Mouse (Mus musculus) brown adipose tissue, adult 24 weeks (tissue): ENCODE measurements at regions not wholly inside any gene's neighbourhood (a gene's known extent, or its start where the extent isn't known, plus 50 kb on each side); places are given as distances from the start of the nearest gene placed in this dataset.
A peak's percentile ranks its signal among the peaks of the same experiment; 100 is the strongest.

Experiments
- H3K27ac ChIP-seq: fragments of 200-500 bp; replicated peaks from 2 replicates; pipeline ENCODE4 v1.5.1; 2012; ENCODE audit warnings: low read depth, mild to moderate bottlenecking, low read length
- H3K4me1 ChIP-seq: fragments of 200-500 bp; 2 replicates; pipeline ENCODE4 v1.6.1; 2012; ENCODE audit warnings: low read length, mixed read lengths; ENCODE audit not compliant: control insufficient read depth, insufficient read depth, insufficient read length
- H3K4me3 ChIP-seq: fragments of 200-500 bp; 2 replicates; pipeline ENCODE4 v1.5.1; 2012; ENCODE audit warnings: low read depth, mild to moderate bottlenecking, low read length, moderate library complexity; ENCODE audit not compliant: insufficient read depth

DNA sequence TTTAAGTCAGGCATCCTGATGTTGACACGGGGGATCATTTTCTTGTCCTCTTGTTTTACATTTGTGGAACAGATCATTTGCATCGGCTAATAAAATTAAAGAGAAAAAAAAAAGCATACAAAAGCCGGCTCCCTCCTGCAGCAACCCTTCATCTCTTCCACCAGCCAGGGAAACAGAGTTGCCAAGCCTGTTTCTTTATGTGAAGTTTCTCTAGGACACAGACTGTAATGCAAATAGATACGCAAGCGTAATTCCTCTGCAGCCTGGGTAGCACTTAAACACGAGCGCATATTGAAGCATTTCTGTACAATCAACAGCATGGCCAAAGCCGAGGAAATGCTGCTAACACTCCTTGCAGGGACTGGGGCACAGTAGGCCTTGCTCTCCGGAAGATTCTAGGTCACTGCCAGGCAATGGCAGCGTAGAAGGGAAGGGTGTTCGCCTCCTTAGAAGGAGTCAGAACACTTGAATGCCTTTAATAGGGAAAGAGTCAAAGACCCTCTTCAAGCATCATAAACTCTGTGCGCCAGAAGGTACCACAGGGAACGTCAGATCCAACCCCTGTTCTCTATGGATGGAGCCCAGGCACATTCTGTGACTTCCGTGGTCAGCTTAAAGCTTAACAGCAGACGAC is 425.3 kb upstream of the Smim15 start:
- Histone ChIP-seq H3K4me3 (no peak overlapping the region), H3K4me1 (no peaks in the 10 kb centered on the region), H3K27ac (no peak overlapping the region)

DNA sequence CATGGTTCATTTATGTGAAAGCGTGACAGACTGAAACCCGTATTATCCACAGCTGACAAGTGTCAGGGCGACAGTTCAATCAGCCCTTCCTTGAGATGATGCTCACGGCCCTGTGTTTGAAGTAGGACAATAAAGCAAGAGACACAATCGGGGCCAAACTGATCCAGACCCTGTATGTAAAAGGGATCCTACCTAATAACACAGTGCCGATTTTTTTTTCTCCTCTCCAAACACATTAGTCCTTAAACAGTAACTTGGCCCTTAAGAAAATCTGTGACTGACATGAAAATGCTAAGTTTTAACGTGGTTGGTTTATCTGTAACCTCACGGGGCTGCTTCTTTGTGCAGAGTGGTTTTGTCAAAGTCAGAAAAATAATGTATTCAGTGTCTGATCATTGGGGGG is 425.9 kb upstream of the Smim15 start:
- no peak overlapping the region for H3K4me3 ChIP-seq
- H3K4me1 ChIP-seq = no peaks in the 10 kb centered on the region
- H3K27ac ChIP-seq = no peak overlapping the region

DNA sequence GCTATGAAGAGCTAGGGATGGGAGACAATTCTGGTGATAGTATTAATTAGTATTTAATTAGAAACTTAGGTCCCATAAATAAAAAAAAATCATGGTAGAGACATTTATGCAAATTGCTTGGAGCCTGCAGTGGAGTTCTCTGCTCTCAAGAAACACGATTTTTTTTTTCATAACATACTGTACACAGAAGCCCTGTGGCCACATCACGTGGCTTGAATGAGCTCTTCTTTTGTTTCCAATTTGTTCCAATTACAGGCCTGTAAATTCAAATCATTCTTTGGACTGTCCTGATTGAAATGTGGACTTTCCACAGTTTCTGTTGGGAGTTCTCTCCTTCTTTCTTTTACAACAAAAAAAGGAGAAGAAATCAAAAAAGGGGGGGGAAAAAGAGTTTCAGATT is 426.7 kb upstream of the Smim15 start:
- no peaks in the 10 kb centered on the region for H3K4me1 ChIP-seq
- no peak overlapping the region for H3K27ac ChIP-seq
- no peak overlapping the region for H3K4me3 ChIP-seq

DNA sequence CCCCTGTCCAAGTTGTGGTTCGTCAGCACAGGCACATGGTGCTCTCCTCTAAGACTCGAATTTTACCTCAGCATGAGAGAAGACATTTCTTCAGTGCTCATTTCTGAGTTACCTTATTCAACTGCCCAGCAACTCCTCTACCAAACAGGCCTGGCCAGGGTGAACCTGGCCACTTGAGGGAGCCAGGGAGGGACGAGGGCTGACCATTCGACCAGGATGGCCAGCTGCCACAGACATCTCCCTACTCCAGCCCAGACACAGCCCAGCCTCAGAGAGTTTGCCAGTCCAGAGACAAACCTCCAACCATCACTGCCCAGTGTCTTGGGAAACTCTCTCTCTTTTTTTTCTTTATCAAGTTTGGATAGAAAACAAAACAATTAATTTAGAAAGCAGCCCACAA is 427.5 kb upstream of the Smim15 start:
- H3K4me1 ChIP-seq = no peaks in the 10 kb centered on the region
- H3K4me3 ChIP-seq = no peak overlapping the region
- no peak overlapping the region for H3K27ac ChIP-seq

DNA sequence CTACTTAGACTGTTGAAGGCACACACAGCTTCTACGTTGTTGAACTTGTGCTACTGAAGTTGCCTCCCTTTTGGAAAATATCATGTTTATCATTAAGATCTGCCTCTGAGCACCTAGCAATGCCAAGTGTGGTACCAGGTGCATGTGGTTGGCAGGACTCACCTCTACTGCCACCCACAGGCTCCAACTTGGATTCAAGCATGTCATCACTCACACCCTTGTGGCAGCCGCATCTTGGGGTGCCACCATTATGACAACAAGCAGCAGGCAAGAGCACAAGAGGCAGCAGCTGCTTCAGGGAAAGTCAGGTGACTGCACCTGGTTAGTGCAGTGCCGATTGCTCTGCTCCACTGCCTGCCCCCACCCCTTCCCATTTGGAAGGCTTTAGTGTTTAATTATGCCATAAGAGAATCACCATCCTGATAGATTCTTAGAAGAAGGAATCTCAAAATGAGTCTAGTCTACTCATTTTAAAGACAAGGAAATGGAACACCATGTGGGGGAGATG is 435.2 kb upstream of the Smim15 start:
- H3K4me1 ChIP-seq = no peaks in the 10 kb centered on the region; the same call in 1 of the 2 replicates
- no peak overlapping the region for H3K27ac ChIP-seq
- no peak overlapping the region for H3K4me3 ChIP-seq

DNA sequence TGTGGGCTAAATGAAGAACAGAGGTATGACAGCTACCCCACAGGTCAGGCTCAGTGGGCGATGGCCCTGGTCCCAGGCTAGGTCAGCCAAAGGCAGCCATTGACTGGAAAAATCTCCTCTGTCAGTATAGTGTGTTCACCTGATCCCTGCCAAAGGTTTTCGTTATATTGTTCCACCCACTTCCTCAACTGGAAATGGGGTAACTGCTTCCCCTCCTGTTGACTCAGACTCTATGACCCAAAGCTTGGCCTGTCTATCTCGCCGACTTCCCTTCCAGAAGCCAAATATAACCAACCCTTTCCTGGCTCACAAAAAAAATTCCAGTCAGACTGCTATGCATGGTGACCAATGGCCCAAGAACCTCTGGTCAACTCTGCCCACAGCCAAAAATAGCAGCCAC is 437.0 kb upstream of the Smim15 start:
- peak overlapping the region; percentile 84 for H3K27ac ChIP-seq
- H3K4me1 ChIP-seq = peaks cover 3% of the 10 kb centered on the region; the same call in 1 of the 2 replicates
- H3K4me3 ChIP-seq = no peak overlapping the region

DNA sequence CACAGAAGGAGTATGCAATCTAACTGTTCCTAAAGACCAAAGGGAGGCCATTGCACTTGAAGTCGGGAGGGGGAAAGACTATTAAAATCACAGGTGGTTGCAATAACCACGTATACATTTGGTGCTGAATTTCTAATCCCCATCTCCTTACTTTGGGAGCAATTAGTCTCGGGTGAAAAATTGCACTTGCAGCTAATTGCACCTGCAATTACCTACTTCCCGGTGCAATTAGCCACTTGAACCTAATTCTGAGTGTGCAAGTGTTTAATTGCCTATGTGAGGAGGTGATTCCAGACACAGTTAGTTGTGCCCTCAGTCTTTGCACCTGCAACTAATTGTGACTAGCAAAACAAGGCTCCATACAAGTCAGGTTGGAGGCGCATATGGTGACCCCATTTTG is 442.1 kb upstream of the Smim15 start:
- peaks cover 6% of the 10 kb centered on the region; the same call in 1 of the 2 replicates for H3K4me1 ChIP-seq
- H3K27ac ChIP-seq = no peak overlapping the region
- H3K4me3 ChIP-seq = no peak overlapping the region

DNA sequence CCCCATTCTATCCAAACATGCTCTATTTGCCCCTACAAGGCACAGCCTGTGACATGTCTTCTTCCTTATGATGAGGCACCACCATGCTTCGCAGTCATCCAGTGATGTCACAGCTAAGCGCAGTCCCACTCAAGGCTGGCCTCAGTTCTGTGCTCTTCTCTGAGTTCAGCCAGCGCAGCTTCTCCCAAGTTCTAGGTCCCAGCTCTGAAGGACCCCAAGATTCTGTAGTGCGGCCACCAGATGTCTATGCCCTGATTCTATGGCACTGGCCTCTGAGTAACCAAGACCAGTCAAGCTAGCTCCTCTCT is 443.2 kb upstream of the Smim15 start:
- Histone ChIP-seq H3K4me3 (no peak overlapping the region), H3K4me1 (peaks cover 6% of the 10 kb centered on the region; the same call in 1 of the 2 replicates), H3K27ac (no peak overlapping the region)

DNA sequence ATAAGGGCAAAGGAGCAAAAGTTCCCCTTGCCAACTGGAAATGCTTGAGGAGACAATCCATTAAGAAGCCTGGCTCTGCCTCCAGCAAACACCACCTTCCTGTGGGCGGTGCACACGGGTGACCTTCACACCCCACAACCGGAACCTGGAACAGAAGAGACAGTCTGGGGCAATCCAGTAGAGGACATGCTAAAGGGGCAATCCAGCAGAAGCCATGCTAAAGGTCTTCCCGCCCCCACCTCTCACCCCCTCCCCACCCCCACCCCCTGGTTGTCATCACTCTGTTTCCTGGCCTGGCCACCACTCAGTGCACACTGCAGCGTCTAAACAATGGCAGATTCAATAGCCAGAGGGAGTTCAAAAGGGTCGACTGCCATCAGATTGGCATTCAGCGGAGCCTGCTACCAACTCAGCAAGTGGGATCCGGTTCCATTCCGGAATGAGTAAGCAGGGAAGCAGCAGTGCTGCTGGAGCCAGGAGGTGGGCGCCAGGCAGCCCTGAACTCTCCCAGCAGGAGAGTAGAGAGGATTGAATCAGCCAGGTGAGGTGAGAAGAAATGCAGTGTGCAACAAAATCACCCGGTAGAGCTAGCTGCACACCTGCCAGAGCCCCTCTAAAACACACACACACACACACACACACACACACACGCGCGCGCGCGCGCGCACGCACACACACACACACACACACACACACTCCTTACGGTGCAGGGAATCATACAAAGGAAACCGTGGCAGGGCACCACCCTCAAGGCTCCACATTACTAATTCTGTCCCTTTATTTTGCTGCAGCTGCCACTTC is 443.7 kb upstream of the Smim15 start:
- no peak overlapping the region for H3K27ac ChIP-seq
- peaks cover 6% of the 10 kb centered on the region; the same call in 1 of the 2 replicates for H3K4me1 ChIP-seq
- H3K4me3 ChIP-seq = no peak overlapping the region

DNA sequence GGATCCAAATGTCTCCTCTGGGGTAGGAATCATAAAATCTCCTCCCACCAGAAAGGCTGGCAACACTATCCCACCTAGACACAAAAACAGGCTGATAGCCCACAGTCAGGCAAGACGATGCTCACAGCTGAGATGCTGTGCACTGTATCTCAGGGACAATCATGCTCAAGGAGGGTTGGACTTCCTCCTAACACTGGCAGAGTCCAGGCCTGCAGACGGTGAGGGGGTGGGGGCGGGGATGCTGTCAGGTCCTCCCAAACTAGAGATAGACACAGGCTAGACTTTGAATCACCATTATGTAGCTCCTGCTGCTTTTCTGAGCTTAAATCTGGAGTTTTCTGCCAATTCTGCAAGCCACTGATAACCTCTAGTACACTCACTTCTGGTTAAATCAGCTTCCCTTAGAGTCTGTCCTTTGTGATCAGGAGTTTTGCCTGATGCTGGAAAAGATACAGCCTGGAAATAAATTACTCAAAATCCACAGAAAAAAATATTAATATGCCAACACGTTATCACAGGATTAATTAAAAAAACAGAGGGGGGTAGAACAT is 445.1 kb upstream of the Smim15 start:
- Histone ChIP-seq H3K4me3 (no peak overlapping the region), H3K4me1 (peaks cover 6% of the 10 kb centered on the region; the same call in 1 of the 2 replicates), H3K27ac (no peak overlapping the region)

DNA sequence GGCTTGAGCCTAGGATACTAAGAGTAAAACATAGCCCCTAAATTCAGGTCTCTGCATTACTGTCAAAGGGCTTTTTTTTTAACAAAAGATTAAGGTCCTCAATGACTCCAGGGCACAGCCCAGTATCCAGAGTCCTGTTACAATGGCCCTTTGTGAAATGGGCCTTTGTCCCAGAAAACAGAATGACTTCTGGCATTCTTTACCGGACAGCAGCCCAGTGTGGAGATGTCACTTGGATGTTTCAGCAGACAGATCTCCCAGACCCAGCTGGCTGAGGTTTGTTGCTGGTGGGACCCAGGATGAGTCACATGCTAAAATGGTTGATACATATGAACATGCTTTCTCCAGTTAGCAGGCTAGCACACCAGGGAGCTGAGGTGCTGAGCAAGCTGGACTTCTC is 445.9 kb upstream of the Smim15 start:
- H3K4me1 ChIP-seq = peaks cover 6% of the 10 kb centered on the region; the same call in 1 of the 2 replicates
- no peak overlapping the region for H3K27ac ChIP-seq
- no peak overlapping the region for H3K4me3 ChIP-seq

DNA sequence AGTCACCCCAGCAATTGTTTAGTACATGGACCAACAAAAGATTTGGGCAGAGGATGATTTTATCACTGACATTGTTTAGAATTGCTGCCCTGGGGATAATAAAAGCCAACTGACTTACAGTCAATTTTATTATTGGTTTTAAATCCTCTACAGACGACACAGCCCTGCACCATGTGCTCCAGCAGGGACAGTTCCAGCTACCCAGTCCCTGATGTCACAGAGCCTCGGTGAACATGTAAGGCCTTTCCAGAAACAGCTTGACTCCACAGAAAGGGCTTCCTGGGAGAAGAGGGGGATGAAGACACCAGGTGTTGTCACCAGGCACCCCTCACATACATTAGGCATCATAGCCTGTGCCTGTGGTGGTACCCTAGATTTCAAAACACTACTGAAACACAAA is 447.0 kb upstream of the Smim15 start:
- Histone ChIP-seq H3K4me3 (no peak overlapping the region), H3K4me1 (peaks cover 3% of the 10 kb centered on the region; the same call in 1 of the 2 replicates), H3K27ac (no peak overlapping the region)

DNA sequence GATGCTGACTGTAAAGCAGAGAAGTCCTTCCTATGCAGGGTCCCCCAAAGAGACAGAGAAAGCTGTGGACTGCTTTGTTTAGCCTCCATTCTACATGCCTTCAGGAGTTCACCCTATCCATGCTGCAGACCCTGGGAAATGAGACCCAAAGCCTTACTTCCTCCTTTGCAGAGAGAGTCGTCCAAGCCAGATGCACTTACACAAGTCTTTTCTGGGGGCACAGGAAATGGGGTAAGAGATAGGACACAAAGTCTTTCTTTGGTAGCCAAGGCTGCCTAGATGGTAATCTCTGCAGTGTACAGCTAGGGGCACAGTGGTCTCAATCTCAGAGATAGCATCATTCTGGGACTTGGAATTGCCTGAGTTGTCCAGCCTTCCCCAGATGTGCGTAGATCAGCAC is 448.1 kb upstream of the Smim15 start:
- Histone ChIP-seq H3K27ac (no peak overlapping the region), H3K4me3 (no peak overlapping the region)

DNA sequence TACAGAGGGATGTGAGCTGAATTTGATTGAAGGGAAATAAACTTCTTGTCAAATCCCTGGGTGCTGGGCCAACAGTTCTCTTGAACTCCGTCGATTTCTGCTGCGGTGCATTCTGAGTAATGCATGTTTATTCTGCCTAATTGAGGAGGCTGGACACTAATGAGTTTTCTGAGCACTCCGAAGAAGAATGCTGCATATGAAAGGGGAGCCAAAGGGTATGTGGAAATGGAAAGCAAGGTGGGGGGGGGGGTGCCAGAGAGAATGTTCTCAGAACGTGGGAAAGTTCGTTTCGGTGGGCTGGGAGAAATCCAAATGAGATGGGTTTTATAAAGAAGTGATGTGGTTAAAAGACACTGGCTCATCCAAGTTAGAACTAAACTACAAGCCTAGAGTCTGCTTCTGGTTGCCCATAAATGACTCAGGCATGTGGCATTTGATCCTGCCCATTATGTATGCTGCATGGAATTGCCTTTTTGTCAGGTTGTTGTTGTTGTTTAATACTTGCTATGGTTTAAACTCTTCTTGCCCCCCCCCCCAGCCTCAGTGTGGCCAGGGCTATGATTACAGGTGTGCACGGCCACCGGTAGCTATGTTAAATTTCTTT is 455.7 kb upstream of the Smim15 start:
- H3K4me1 ChIP-seq = no peaks in the 10 kb centered on the region
- no peak overlapping the region for H3K4me3 ChIP-seq
- no peak overlapping the region for H3K27ac ChIP-seq

More for the DNA sequence above, 448.1 kb upstream of the Smim15 start:
- H3K4me1 ChIP-seq = peaks cover 3% of the 10 kb centered on the region; the same call in 1 of the 2 replicates

DNA sequence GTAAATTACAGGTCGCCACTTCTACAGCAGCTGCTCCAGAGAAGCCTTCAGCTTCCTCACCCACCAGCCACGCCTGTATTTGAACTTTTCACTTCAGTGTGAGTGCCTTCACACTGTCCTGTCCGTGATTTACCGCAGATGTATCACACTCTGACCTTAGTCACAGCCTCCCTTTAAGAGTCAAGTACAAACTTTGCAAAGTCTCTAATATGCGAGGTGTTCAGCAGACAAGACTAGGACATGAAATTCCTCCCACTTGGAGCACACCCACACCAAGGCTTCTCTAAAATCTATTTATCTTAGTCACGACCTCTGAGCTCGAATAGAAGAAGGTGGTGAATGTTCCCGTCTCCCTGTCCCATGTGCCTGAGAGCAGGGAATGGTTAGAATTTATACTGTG is 456.6 kb upstream of the Smim15 start:
- Histone ChIP-seq H3K27ac (no peak overlapping the region), H3K4me1 (no peaks in the 10 kb centered on the region), H3K4me3 (no peak overlapping the region)
